Mouse (Mus musculus): Measurements from ENCODE around the gene Plcb3. TPM values are rescaled to one million over a fixed set of nuclear protein-coding genes. Genes with fewer than 3 reads are reported as not detected.
"Not testable (repeated sequence)": the region's sequence is repeated elsewhere in the genome, so short reads cannot be mapped to it uniquely, and the experiment has no call there.

The Plcb3 gene
- total RNA-seq, 2 experiments from 2014 or later = 9.7 to 12.5 TPM

GRCm38 (mm10) chr19:6992011-6992858 lies 16.0 kb upstream of the Plcb3 start, which contains the start of gene Dnajc4:
Dnajc4 (minus strand) TSS chr19:6992572.
- peak; percentile 91 to 92 for DNase-seq (ENCODE audit: low spot score in 2 of 2)
- intact Hi-C loops (cut with DNase I) = no loop called here

GRCm38 (mm10) chr19:6991166-6991565 lies 14.9 kb upstream of the Plcb3 start:
- intact Hi-C loops (cut with DNase I); DNase-seq (ENCODE audit: low spot score in 2 of 2): not testable (repeated sequence)

DNA sequence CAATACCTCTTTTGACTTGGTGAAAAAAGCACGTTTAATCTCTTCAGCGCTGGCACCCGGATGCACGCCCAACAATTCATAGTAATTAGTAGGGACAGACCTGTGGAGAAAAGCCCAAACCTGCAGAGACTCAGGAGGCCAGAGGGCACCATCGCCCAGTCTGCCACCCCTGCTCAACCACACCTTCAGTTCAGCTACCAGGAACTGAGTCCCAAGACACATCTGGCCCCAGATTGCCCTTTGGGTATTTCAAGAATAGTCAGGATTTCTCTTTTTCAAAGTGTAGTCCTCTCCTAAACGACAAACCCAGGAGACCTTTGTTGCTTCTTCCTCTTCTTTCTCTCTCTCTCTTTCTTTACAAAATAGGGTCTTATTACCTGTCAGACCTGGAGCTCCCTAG lies 14.4 kb upstream of the Plcb3 start:
- intact Hi-C loops (cut with DNase I) = no loop called here
- no peak for DNase-seq (ENCODE audit: low spot score in 2 of 2)

DNA sequence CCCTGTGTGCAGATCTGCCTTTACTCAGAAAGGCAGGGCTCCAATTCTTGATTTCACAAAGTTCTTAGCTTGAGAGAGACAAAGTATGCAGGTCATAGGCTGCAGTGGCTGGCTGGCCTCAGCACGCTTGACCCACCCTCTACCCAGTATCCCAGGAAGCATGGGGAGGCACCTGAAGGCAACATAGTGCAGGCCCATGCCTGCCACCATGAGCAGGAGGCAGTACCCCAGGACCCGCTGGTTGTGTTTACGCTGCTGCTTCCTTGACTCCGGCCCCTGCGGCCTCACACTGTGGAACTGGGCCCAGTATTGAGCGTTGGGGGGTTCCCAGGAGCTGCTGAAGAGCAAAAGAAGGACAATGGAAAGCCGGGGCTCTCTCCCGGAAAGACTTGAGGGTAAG lies 13.0 kb upstream of the Plcb3 start:
- DNase-seq (ENCODE audit: low spot score in 2 of 2) = no peak
- intact Hi-C loops (cut with DNase I) = no loop called here

GRCm38 (mm10) chr19:6987904-6988285 lies 11.6 kb upstream of the Plcb3 start:
- intact Hi-C loops (cut with DNase I) = no loop called here
- no peak for DNase-seq (ENCODE audit: low spot score in 2 of 2)

GRCm38 (mm10) chr19:6987061-6987903 lies 11.0 kb upstream of the Plcb3 start, which contains the start of gene Vegfb:
Vegfb (minus strand) TSS chr19:6987651.
- intact Hi-C loops (cut with DNase I) = no loop called here
- DNase-seq (ENCODE audit: low spot score in 2 of 2) = peak; percentile 66 to 78

- intact Hi-C loops (cut with DNase I) = no loop called here
- DNase-seq (ENCODE audit: low spot score in 2 of 2) = no peak
These were observed 9.9 kb upstream of the Plcb3 start for GRCm38 (mm10) chr19:6985951-6986708.

GRCm38 (mm10) chr19:6985300-6985699 lies 9.0 kb upstream of the Plcb3 start:
- DNase-seq (ENCODE audit: low spot score in 2 of 2) = no peak
- intact Hi-C loops (cut with DNase I) = no loop called here

GRCm38 (mm10) chr19:6983621-6984020 lies 7.4 kb upstream of the Plcb3 start:
- intact Hi-C loops (cut with DNase I) = no loop called here

DNA sequence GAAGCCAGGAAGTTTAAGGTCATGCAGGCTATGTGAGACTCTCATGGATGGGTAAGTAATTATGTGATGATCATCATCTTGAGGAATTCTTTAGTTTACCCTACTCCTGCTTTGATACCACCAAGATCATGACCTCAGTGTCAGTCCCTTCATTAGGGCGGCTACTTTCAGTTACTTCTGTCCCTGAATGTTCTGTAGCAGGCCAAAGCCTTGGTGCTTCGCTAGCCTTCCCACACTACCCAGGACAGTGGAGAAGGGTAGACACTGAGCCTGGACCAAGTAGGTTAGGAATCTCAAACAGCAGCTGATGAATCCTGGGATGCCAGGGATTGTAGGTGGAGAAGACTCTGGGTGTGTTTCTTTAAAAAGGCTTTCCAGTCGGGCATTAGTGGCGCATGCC lies 5.2 kb upstream of the Plcb3 start:
- no peak for DNase-seq (ENCODE audit: low spot score in 2 of 2)
- intact Hi-C loops (cut with DNase I) = no loop called here

More at GRCm38 (mm10) chr19:6983621-6984020, 7.4 kb upstream of the Plcb3 start:
- no peak for DNase-seq (ENCODE audit: low spot score in 2 of 2)

- DNase-seq (ENCODE audit: low spot score in 2 of 2) = peak; percentile 99
- intact Hi-C loops (cut with DNase I) = no loop called here
These were observed 4.3 kb upstream of the Plcb3 start, which contains the start of gene Fkbp2 for GRCm38 (mm10) chr19:6980381-6981093. Fkbp2 (minus strand) TSS chr19:6980501.

GRCm38 (mm10) chr19:6979486-6980380 lies 3.5 kb upstream of the Plcb3 start:
- intact Hi-C loops (cut with DNase I) = loop anchor here (2.0 kb wide), 1 partner anchor 59 kb away; the partner anchor contains the start of gene Esrra
- peak; percentile 98 to 99 for DNase-seq (ENCODE audit: low spot score in 2 of 2)

DNA sequence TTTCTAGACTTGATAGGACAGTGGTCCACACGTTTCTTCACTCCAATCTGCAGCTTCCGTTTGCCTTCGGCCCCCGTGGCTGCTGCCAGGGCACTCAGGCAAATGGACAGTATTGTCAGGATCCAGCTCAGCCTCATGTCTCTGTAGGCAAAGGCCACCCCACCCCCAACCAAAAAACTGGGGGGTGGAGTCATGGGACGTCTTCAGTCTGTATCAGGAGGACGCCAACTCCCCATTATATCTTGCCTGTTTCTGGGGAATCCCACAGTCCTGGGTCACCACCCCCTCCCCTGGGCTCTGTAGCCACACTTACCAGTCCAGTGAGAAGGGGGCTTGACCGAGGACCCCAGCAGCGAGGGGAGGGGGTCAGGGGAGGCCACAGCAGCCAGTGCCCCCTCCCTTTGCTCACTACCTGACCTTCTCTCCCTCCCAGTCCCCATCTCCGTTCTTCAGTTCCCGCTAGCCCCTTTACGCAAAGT lies 2.8 kb upstream of the Plcb3 start:
- intact Hi-C loops (cut with DNase I) = loop anchor here (2.0 kb wide), 1 partner anchor 58 kb away; the partner anchor contains the start of gene Esrra
- DNase-seq (ENCODE audit: low spot score in 2 of 2) = peak in 1 of 2 experiments; percentile 32

DNA sequence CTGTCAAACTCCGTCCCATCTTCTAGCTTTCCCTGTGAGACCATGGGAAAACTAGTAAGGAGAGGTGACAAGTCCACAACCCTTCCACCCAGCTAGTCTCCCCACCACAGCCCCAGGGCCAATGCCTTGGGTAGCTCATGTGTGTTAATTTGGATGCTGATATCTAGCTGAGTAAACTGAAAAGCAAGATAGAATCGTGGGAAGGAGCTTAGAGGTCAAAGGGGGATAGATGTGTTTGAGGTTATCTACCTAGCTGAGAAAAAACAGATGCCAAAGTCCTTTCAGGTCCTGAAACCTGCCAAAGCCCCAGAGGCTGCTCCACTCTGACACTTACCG lies 2.3 kb upstream of the Plcb3 start:
- no peak for DNase-seq (ENCODE audit: low spot score in 2 of 2)
- intact Hi-C loops (cut with DNase I) = loop anchor here (2.0 kb wide), 1 partner anchor 58 kb away; the partner anchor contains the start of gene Esrra

- intact Hi-C loops (cut with DNase I) = loop anchor here (2.0 kb wide), 1 partner anchor 57 kb away; the partner anchor contains the start of gene Esrra
- no peak for DNase-seq (ENCODE audit: low spot score in 2 of 2)
These were observed 1.7 kb upstream of the Plcb3 start for GRCm38 (mm10) chr19:6977759-6978638.

DNA sequence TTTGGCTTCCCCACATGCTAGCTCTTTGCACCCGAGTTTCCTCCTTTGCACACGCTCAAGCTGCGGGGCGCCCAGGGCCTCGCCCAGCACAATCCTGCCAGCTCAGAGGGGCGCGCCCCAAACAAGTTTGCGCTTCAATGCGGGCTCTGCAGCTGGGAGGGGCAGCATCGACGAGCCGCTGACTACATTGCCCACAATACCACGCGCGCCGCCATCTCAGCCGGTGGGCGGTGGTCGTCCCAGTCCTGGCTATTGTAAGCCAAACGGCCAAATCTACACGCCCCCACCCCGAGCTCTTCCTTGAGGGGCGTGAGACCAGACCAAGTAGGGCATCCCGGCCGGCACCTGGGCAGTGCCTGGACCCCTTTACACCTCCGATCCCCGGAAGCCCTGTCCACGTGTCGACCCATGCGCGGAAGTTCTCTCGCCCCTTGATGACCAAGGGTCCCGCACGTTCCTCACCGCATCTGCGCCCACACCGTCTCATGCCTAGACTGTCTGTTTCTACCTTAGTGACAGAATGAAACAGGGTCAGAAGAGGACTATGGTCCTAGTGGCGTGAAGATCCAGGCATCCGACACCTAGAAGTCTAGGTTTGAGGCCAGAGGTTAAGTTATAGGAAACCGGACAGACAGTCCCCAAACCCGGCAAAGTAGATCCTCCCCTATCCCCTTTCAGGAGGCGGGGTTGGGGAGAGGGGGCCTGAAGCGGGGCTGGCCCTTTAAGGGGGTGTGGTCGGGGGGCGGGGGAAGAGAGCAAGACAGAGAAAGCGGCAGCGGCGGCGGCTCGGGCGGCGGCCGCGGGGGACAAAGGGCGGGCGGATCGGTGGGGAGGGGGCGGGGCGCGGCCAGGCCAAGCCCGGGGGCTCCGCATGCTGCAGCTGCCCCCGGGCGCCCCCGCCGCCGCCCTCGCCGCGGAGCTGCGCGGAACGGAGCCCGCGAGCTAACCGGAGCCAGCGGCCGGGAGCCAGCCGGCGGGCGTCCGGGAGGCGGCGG lies 1.8 kb downstream of the Plcb3 start, which contains the start of gene Ppp1r14b:
Gene Ppp1r14b (plus strand): TSS at position 758 of the 995 bp plus-strand sequence.
- intact Hi-C loops (cut with DNase I) = no loop called here

More for the DNA sequence above, 1.8 kb downstream of the Plcb3 start, which contains the start of gene Ppp1r14b:
- DNase-seq (ENCODE audit: low spot score in 2 of 2) = peak; percentile 75 to 80

Measured in left cerebral cortex, postnatal 36 days (tissue).